Mouse (Mus musculus): ENCODE data around the gene Eml6. TPM values are rescaled to one million over a fixed set of nuclear protein-coding genes. Genes with fewer than 3 reads are reported as not detected.

Eml6 gene
- polyA plus RNA-seq, 1 experiment from 2014 or later, result 2.0 TPM

- no peaks in the 10 kb centered on the region for H3K27me3 ChIP-seq (ENCODE audit: control insufficient read depth, insufficient read depth, low read length)
- ATAC-seq (ENCODE audit: insufficient number of reproducible peaks, insufficient read depth, low FRiP score, low read depth), result no peak
- no peaks in the 10 kb centered on the region for H3K9me3 ChIP-seq (ENCODE audit: control insufficient read depth, low read depth, low read length)
- H3K4me2 ChIP-seq (replicated peaks; ENCODE audit: low read depth, low read length), result no peak overlapping the region
- no peaks in the 10 kb centered on the region for H3K4me1 ChIP-seq (ENCODE audit: control insufficient read depth, insufficient read depth, low read length)
- no peak overlapping the region for H3K27ac ChIP-seq (ENCODE audit: low read length)
- no peak overlapping the region for H3K9ac ChIP-seq (replicated peaks; ENCODE audit: low read depth, low read length)
- WGBS, result 38% methylated on average over 2 of the region's 2 CpGs
- H3K4me3 ChIP-seq (ENCODE audit: low read depth, low read length), result no peak overlapping the region
- no peaks in the 10 kb centered on the region for H3K36me3 ChIP-seq (ENCODE audit: control insufficient read depth, insufficient read depth, low read length)
Observed at GRCm38 (mm10) chr11:29794475-29794874, 231.4 kb downstream of the Eml6 start.

GRCm38 (mm10) chr11:29790796-29791195 is 235.0 kb downstream of the Eml6 start:
- Histone ChIP-seq H3K27me3 (ENCODE audit: control insufficient read depth, insufficient read depth, low read length) (no peaks in the 10 kb centered on the region), H3K4me1 (ENCODE audit: control insufficient read depth, insufficient read depth, low read length) (no peaks in the 10 kb centered on the region), H3K27ac (ENCODE audit: low read length) (no peak overlapping the region), H3K9me3 (ENCODE audit: control insufficient read depth, low read depth, low read length) (no peaks in the 10 kb centered on the region), H3K9ac (replicated peaks; ENCODE audit: low read depth, low read length) (no peak overlapping the region), H3K4me2 (replicated peaks; ENCODE audit: low read depth, low read length) (no peak overlapping the region), H3K4me3 (ENCODE audit: low read depth, low read length) (no peak overlapping the region), H3K36me3 (ENCODE audit: control insufficient read depth, insufficient read depth, low read length) (no peaks in the 10 kb centered on the region)
- no peak for ATAC-seq (ENCODE audit: insufficient number of reproducible peaks, insufficient read depth, low FRiP score, low read depth)
- WGBS, result 86% methylated on average over 2 of the region's 2 CpGs

- Histone ChIP-seq H3K9me3 (ENCODE audit: control insufficient read depth, low read depth, low read length) (no peaks in the 10 kb centered on the region), H3K27me3 (ENCODE audit: control insufficient read depth, insufficient read depth, low read length) (no peaks in the 10 kb centered on the region), H3K27ac (ENCODE audit: low read length) (no peak overlapping the region), H3K36me3 (ENCODE audit: control insufficient read depth, insufficient read depth, low read length) (no peaks in the 10 kb centered on the region), H3K4me3 (ENCODE audit: low read depth, low read length) (no peak overlapping the region), H3K9ac (replicated peaks; ENCODE audit: low read depth, low read length) (no peak overlapping the region), H3K4me2 (replicated peaks; ENCODE audit: low read depth, low read length) (no peak overlapping the region), H3K4me1 (ENCODE audit: control insufficient read depth, insufficient read depth, low read length) (no peaks in the 10 kb centered on the region)
- 62% methylated on average over 6 of the region's 6 CpGs for WGBS
- no peak for ATAC-seq (ENCODE audit: insufficient number of reproducible peaks, insufficient read depth, low FRiP score, low read depth)
Observed at GRCm38 (mm10) chr11:29788921-29789638, 236.8 kb downstream of the Eml6 start.

GRCm38 (mm10) chr11:29788499-29788898 is 237.3 kb downstream of the Eml6 start:
- WGBS, result 49% methylated on average over 1 of the region's 1 CpGs
- no peaks in the 10 kb centered on the region for H3K9me3 ChIP-seq (ENCODE audit: control insufficient read depth, low read depth, low read length)
- H3K4me2 ChIP-seq (replicated peaks; ENCODE audit: low read depth, low read length), result no peak overlapping the region
- H3K4me1 ChIP-seq (ENCODE audit: control insufficient read depth, insufficient read depth, low read length), result no peaks in the 10 kb centered on the region
- no peak for ATAC-seq (ENCODE audit: insufficient number of reproducible peaks, insufficient read depth, low FRiP score, low read depth)
- H3K4me3 ChIP-seq (ENCODE audit: low read depth, low read length), result no peak overlapping the region
- H3K27ac ChIP-seq (ENCODE audit: low read length), result no peak overlapping the region
- no peak overlapping the region for H3K9ac ChIP-seq (replicated peaks; ENCODE audit: low read depth, low read length)
- no peaks in the 10 kb centered on the region for H3K36me3 ChIP-seq (ENCODE audit: control insufficient read depth, insufficient read depth, low read length)
- H3K27me3 ChIP-seq (ENCODE audit: control insufficient read depth, insufficient read depth, low read length), result no peaks in the 10 kb centered on the region

GRCm38 (mm10) chr11:29787473-29787872 is 238.4 kb downstream of the Eml6 start:
- no peak overlapping the region for H3K4me2 ChIP-seq (replicated peaks; ENCODE audit: low read depth, low read length)
- H3K36me3 ChIP-seq (ENCODE audit: control insufficient read depth, insufficient read depth, low read length), result no peaks in the 10 kb centered on the region
- no peak overlapping the region for H3K9ac ChIP-seq (replicated peaks; ENCODE audit: low read depth, low read length)
- no peak for ATAC-seq (ENCODE audit: insufficient number of reproducible peaks, insufficient read depth, low FRiP score, low read depth)
- no peaks in the 10 kb centered on the region for H3K27me3 ChIP-seq (ENCODE audit: control insufficient read depth, insufficient read depth, low read length)
- no peaks in the 10 kb centered on the region for H3K9me3 ChIP-seq (ENCODE audit: control insufficient read depth, low read depth, low read length)
- H3K4me3 ChIP-seq (ENCODE audit: low read depth, low read length), result no peak overlapping the region
- no peaks in the 10 kb centered on the region for H3K4me1 ChIP-seq (ENCODE audit: control insufficient read depth, insufficient read depth, low read length)
- 14% methylated on average over 5 of the region's 5 CpGs for WGBS
- no peak overlapping the region for H3K27ac ChIP-seq (ENCODE audit: low read length)

- Histone ChIP-seq H3K27me3 (ENCODE audit: control insufficient read depth, insufficient read depth, low read length) (no peaks in the 10 kb centered on the region), H3K4me2 (replicated peaks; ENCODE audit: low read depth, low read length) (no peak overlapping the region), H3K4me3 (ENCODE audit: low read depth, low read length) (no peak overlapping the region), H3K9ac (replicated peaks; ENCODE audit: low read depth, low read length) (no peak overlapping the region), H3K9me3 (ENCODE audit: control insufficient read depth, low read depth, low read length) (no peaks in the 10 kb centered on the region), H3K4me1 (ENCODE audit: control insufficient read depth, insufficient read depth, low read length) (no peaks in the 10 kb centered on the region), H3K27ac (ENCODE audit: low read length) (no peak overlapping the region), H3K36me3 (ENCODE audit: control insufficient read depth, insufficient read depth, low read length) (no peaks in the 10 kb centered on the region)
- WGBS, result 79% methylated on average over 6 of the region's 6 CpGs
- no peak for ATAC-seq (ENCODE audit: insufficient number of reproducible peaks, insufficient read depth, low FRiP score, low read depth)
Observed at GRCm38 (mm10) chr11:29786583-29787219, 239.1 kb downstream of the Eml6 start.

GRCm38 (mm10) chr11:29779409-29780026 is 246.3 kb downstream of the Eml6 start:
- WGBS, result 41% methylated on average over 2 of the region's 2 CpGs
- no peaks in the 10 kb centered on the region for H3K9me3 ChIP-seq (ENCODE audit: control insufficient read depth, low read depth, low read length)
- H3K9ac ChIP-seq (replicated peaks; ENCODE audit: low read depth, low read length), result no peak overlapping the region
- no peaks in the 10 kb centered on the region for H3K36me3 ChIP-seq (ENCODE audit: control insufficient read depth, insufficient read depth, low read length)
- no peak overlapping the region for H3K4me2 ChIP-seq (replicated peaks; ENCODE audit: low read depth, low read length)
- H3K27me3 ChIP-seq (ENCODE audit: control insufficient read depth, insufficient read depth, low read length), result no peaks in the 10 kb centered on the region
- no peak overlapping the region for H3K27ac ChIP-seq (ENCODE audit: low read length)
- H3K4me3 ChIP-seq (ENCODE audit: low read depth, low read length), result no peak overlapping the region
- no peak for ATAC-seq (ENCODE audit: insufficient number of reproducible peaks, insufficient read depth, low FRiP score, low read depth)
- peaks cover 4% of the 10 kb centered on the region for H3K4me1 ChIP-seq (ENCODE audit: control insufficient read depth, insufficient read depth, low read length)

GRCm38 (mm10) chr11:29778936-29779335 is 246.9 kb downstream of the Eml6 start:
- 70% methylated on average over 3 of the region's 3 CpGs for WGBS
- H3K27me3 ChIP-seq (ENCODE audit: control insufficient read depth, insufficient read depth, low read length), result no peaks in the 10 kb centered on the region
- ATAC-seq (ENCODE audit: insufficient number of reproducible peaks, insufficient read depth, low FRiP score, low read depth), result no peak
- H3K4me1 ChIP-seq (ENCODE audit: control insufficient read depth, insufficient read depth, low read length), result peaks cover 5% of the 10 kb centered on the region
- no peaks in the 10 kb centered on the region for H3K9me3 ChIP-seq (ENCODE audit: control insufficient read depth, low read depth, low read length)
- no peaks in the 10 kb centered on the region for H3K36me3 ChIP-seq (ENCODE audit: control insufficient read depth, insufficient read depth, low read length)
- no peak overlapping the region for H3K4me2 ChIP-seq (replicated peaks; ENCODE audit: low read depth, low read length)
- no peak overlapping the region for H3K27ac ChIP-seq (ENCODE audit: low read length)
- no peak overlapping the region for H3K4me3 ChIP-seq (ENCODE audit: low read depth, low read length)
- no peak overlapping the region for H3K9ac ChIP-seq (replicated peaks; ENCODE audit: low read depth, low read length)
